Mouse (Mus musculus) midbrain, embryonic 11.5 days (tissue): Measurements from ENCODE around the gene Smad6. TPM values are rescaled to one million over a fixed set of nuclear protein-coding genes. Genes with fewer than 3 reads are reported as not detected.

ENCODE experiments used
- ATAC-seq: fragments of 200-750 bp; cut with Nextera tagmentation; 2 replicates; pipeline ENCODE4 v1.8.0; 2017; ENCODE audit warnings: moderate TSS enrichment, moderate library complexity; ENCODE audit not compliant: low FRiP score
- DNase-seq: peaks from one replicate; pipeline ENCODE4 v3.0.0; 2015; ENCODE audit warnings: low spot score; ENCODE audit errors: missing footprints
- H3K27ac ChIP-seq: fragments of 300-500 bp; sonication (generic); 2 replicates; pipeline ENCODE4 v1.5.1; 2014; ENCODE audit warnings: low read depth, low read length
- H3K27me3 ChIP-seq: fragments of 300-500 bp; sonication (generic); 2 replicates; pipeline ENCODE4 v1.6.1; 2014; ENCODE audit warnings: mild to moderate bottlenecking, low read length, moderate library complexity, mixed read lengths; ENCODE audit not compliant: control insufficient read depth, insufficient read depth
- H3K36me3 ChIP-seq: fragments of 300-500 bp; sonication (generic); 2 replicates; pipeline ENCODE4 v1.6.1; 2014; ENCODE audit warnings: mild to moderate bottlenecking, low read length, moderate library complexity, mixed read lengths; ENCODE audit not compliant: control insufficient read depth, insufficient read depth
- H3K4me1 ChIP-seq: fragments of 300-500 bp; sonication (generic); 2 replicates; pipeline ENCODE4 v1.6.1; 2014; ENCODE audit warnings: low read length; ENCODE audit not compliant: control insufficient read depth, insufficient read depth
- H3K4me2 ChIP-seq: fragments of 300-500 bp; sonication (generic); 2 replicates; pipeline ENCODE4 v1.6.1; 2014; ENCODE audit warnings: mild to moderate bottlenecking, moderate library complexity
- H3K4me3 ChIP-seq: fragments of 300-500 bp; sonication (generic); 2 replicates; pipeline ENCODE4 v1.5.1; 2014; ENCODE audit warnings: low read depth, low read length
- H3K9ac ChIP-seq: fragments of 300-500 bp; sonication (generic); 2 replicates; pipeline ENCODE4 v1.6.1; 2014; ENCODE audit warnings: low read length
- H3K9me3 ChIP-seq: fragments of 300-500 bp; sonication (generic); 2 replicates; pipeline ENCODE4 v1.6.1; 2016; ENCODE audit warnings: low read length; ENCODE audit not compliant: control insufficient read depth
- WGBS: fragments of 180-500 bp; shearing (Covaris S2); extraction: QIAGEN DNeasy Blood & Tissue Kit; methylation state at CpG from one replicate; pipeline ENCODE4 v1.1.7; 2014; 5-methylcytosine and 5-hydroxymethylcytosine counted together
- polyA plus RNA-seq: library from polyadenylated mRNA; unstranded; fragments of >200 nt; fragmentation: Nextera tagmentation; extraction: Ambion mirVana; gene quantifications from 2 replicates; pipeline ENCODE4 v1.2.1, GENCODE M21; 2014

The Smad6 gene
- polyA plus RNA-seq, 1 experiment from 2014 or later, result 4.0 TPM

DNA sequence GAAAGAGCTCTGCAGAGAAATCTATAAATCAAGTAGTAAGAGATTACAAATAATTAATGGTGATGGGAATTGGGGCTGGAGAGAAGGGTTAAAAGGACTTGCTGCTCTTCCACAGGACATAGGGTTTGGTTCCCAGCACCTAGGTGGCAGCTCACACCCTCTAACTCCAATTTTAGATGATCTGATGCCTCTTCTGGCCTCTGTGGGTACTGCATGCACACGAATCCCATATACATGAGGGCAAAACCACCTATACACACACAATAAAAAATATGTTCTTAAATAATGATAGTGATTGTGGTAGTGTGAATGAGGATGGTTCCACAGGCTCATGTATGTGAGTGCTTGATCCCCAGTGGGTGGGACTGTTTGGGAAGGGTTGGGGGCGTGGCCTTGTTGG, 117.3 kb downstream of the Smad6 start:
- DNase-seq, result no peak
- H3K4me2 ChIP-seq, result no peak overlapping the region
- no peaks in the 10 kb centered on the region for H3K27me3 ChIP-seq
- ATAC-seq, result no peak
- no peaks in the 10 kb centered on the region for H3K4me1 ChIP-seq
- 87% methylated on average over 2 of the region's 2 CpGs for WGBS
- no peak overlapping the region for H3K4me3 ChIP-seq
- no peak overlapping the region for H3K27ac ChIP-seq
- H3K9ac ChIP-seq, result no peak overlapping the region
- no peaks in the 10 kb centered on the region for H3K36me3 ChIP-seq
- H3K9me3 ChIP-seq, result no peaks in the 10 kb centered on the region

Other genes with a start within 250 kb of the Smad6 start
- not detected in 2 replicates for gene Lctl, start 95.1 kb upstream of the Smad6 start, polyA plus RNA-seq
- gene Zwilch, start 151.0 kb upstream of the Smad6 start, polyA plus RNA-seq, result 30.5 and 32.8 TPM in 2 replicates
- gene Rpl4, start 151.3 kb upstream of the Smad6 start, polyA plus RNA-seq, result 1,103 and 1,131 TPM in 2 replicates
- gene Snapc5, start 157.2 kb upstream of the Smad6 start, polyA plus RNA-seq, result 37.3 and 37.4 TPM in 2 replicates
- gene Uchl4, start 213.1 kb upstream of the Smad6 start, polyA plus RNA-seq, result 1.8 and 2.6 TPM in 2 replicates
- 78.2 and 78.8 TPM in 2 replicates for gene Map2k1, start 231.6 kb upstream of the Smad6 start, polyA plus RNA-seq